Mouse (Mus musculus): ENCODE data around the gene Zfp609.

Zfp609 gene

DNA sequence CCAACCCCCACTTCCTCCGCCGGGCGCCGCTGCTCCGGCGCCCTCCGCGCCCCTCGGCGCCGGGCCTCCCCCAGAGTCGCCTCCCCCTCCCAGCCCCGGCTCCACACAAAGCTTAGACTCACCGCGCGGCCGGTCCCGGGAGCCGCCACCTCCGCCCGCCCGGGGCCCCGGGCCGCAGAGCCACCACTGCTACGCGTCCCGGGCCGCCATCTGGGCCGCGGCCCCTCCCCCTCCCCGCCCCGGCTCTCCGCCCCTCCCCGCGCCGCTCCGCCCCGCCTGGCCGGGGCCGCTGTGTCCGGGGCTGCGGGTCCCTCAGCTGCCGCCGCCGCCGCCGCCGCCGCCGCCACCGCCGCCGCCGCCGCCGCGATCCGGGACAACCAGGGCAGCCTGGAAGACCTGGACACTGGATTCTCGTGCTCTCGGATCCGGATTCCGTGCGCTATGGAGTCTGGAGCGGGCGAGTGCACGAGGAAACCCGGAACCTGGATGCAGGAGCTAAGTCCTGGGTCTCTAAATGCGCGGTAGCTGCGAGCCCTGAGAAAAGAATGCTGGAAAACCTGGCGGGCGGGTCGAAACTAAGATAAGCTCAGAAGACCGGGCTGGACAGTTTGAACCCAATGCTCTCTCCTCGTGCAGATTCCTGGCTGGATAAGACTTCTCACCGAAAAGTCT, at the start of gene Zfp609:
Gene Zfp609 (minus strand): TSS at position 221 of the 672 bp plus-strand sequence.
- peak; percentile 96 for DNase-seq (ENCODE audit: low read depth, low spot score)

DNA sequence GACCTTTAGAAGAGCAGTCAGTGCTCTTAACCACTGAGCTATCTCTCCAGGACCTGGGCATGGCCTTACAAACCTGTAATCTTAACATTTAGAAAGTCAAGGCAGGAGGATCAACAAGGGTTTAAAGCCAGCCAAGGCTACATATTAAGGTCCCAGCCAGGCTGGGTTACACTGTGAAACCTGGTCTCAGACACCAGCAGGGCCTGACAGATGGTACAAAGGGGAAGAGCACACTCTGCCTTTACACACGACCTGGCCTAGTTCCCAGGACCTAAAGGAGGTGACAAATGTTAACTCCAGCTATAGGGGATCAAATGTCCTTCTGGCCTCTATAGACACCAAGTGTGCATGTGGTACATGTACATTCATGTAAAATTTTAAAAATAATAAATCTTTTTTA, 32.3 kb upstream of the Zfp609 start:
- DNase-seq (ENCODE audit: low read depth, low spot score) = no peak

DNA sequence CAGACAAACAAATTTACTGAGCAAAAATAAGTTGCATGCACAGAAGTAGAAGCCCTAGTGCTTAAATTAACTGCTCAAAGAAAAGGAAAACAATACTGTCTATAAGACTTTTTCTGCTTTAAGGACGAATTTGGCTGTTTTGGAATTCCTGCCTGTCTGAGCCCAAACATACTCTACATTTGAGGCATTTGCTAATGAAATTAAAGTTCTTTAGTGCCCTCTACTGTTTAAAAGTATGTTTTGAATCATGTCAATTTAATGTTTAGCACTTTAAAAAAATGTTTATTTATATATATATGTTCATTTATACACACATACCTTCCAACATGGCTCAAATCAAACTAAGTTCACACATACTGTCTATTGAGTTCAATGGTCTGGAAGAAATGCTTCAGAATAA, 22.8 kb upstream of the Zfp609 start:
- DNase-seq (ENCODE audit: low read depth, low spot score) = no peak

DNA sequence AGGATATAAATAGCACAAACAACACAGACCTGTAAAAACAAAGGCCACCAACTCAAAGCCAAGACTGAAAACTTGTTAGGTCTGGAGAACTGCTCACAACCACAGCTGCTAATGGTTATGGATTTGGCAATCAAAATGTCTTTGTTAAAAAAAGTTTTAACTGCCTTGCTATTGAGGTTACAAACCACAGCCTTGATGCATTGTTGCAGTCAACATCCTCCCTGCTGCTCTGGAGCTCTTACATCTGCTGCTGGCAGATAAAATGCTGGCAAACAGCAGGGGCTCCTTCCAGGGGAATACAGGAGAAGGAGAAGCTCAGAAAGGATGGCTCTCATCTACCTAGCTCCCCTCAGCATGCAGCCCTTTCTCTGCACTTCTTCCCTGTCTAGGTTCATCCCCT, 20.8 kb upstream of the Zfp609 start:
- DNase-seq (ENCODE audit: low read depth, low spot score) = no peak

DNA sequence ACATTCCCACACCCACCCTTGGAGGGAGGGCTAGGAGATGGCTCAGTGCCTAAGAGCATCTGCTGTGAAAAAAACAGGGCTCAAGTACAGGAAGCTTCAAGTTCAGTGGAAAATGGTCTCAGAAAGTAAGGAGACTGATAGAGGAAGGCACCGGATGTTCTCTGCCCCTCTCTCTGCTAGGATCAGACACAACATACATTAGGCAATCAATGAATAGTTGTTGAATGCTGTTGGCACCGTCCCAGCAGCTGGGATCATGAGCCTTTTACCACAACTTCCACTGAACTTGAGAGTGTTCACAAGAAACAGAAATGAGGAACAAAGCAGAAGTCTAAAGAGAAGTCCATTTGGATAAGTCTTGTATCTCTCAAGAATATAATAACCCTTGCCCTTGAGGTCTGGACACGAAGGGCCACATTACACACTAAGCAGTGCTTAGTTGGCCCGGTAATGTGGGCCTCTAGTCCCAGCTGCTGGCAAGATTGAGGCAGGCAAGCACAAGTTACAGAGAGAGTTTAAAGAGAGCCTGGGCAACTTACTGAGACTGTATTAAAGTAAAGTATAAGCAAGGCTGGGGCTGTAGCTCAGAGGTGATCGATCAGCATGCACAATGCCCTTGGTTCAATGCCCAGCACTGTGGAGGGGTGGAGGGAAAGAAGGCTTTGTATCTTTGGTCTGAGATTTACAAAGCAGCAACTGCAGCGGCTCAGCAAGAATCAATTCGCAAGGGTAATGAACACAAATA, 17.2 kb upstream of the Zfp609 start:
- no peak for DNase-seq (ENCODE audit: low read depth, low spot score)

DNA sequence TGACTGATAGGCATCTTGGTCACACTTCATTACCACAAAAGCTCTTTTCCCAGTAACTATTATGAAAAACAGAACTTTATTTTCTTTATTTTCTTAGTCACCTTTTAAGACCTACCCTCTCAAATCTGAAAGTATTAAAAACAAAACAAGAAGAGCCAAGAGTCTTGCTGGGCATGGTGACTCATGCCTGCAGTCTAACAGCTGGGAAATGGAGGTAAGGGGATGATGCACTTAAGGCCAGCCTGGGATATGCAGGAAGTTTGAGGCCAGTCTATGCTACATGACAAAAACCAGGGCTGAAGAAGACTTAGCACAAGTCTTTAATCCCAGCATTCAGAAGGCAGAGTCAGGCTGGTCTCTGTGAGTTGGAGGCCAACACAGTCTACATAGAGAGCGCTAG, 12.5 kb upstream of the Zfp609 start:
- no peak for DNase-seq (ENCODE audit: low read depth, low spot score)

DNA sequence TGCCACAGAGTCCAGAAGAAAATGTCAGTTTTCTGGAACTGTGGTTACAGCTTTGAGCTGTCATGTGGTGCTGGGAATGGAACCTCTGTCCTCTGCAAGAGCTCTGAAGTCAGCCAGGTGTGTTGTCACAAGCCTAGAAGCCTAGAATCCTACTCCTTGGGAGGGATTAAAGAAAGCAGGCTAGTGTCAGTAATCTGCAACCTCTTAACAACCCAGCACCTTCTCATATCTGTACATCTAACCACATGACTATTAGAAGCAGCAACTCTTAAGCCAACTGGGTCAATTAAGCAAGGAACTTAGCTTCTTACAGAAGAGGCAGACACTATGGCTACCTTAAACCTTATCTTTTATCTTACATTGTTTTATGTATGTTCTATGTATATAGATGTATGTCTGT, 9.6 kb upstream of the Zfp609 start:
- no peak for DNase-seq (ENCODE audit: low read depth, low spot score)

DNA sequence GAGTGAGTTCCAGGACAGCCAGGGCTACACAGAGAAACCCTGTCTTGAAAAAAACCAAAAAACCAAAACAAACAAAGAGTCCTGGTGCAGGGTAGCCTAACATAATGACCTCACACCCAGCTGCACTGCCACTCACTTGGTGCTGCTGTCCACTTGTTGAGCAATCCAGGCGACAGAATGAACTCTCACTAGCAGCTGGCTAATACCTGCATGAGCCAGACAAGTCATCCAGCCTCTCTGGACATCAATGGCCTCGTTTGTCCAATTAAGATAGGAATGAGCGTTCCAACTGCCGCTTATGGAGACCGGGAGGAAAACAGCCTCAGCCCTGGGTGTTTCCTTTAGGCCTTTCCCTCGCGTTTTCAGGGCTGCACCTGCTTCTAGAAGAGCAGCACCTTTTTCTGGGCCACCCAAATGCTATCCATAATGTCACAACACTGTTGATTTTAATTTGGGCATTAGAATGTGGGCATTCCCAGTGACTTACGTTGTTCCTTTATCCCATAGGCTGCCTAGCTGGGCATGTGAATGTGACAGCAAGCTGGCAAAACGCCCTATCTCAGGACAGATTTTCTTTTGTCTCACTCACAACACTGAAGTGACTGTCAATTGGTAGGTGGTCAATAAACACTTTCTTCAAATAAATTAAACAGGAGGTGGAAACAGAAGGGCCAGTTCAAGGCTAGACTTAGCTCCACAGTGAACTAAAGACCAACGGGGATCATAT, 7.4 kb upstream of the Zfp609 start:
- no peak for DNase-seq (ENCODE audit: low read depth, low spot score)

DNA sequence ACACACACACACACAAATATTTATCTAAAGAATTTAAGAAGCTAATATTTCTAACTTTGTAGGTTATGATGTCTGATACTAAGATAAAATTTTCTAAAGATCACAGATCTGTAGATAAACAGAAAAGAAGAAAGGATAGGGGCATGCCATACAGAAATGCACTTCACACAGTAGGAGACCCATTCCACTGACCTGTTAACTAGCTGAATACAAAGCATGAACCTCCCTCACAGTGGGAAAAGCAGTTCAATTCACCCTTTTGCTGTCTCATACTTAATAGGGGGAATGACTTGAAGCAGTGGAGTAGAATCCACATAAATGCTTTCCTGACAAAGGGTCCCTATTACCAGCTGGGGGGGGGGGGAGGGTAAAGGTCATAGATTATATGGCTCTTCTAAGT, 6.3 kb upstream of the Zfp609 start:
- no peak for DNase-seq (ENCODE audit: low read depth, low spot score)

DNA sequence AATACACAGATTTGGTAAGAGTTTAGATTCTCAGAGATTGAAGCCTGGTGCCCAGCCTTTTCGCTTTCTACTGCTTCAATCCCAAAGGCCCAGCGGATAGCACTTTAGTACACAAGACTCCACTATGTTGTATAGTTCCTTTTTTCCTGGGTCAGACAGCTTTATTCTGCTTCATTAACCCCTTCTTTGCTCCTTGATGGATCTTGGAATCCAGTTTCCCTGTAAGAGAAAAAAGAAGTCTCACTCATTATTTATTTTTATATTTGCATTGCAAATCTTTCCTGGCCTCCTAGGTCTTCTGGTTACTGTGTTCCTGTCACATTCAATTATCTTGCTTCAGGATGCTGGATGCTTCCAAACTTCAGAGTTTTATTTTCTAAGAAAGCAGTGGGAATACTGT, 5.9 kb upstream of the Zfp609 start:
- no peak for DNase-seq (ENCODE audit: low read depth, low spot score)

DNA sequence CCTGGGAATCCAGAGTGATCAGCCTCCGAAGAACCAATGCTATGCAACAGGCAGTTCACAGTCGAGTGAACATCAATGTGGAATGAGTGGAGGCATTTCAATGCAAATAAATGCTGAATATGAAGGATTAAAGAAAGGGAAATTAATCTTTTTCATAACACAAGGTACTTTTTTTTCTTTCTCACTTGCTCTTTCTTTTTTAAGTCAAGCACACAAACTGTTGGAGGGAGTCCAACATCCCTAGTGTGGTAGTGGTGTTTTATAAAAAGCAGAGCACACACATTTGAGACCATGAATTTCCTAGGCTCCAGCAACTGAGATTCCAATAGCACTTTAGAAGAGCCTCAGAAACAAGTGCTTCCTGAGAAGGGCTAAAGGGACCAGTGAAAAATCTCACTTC, 4.7 kb upstream of the Zfp609 start:
- DNase-seq (ENCODE audit: low read depth, low spot score) = no peak

DNA sequence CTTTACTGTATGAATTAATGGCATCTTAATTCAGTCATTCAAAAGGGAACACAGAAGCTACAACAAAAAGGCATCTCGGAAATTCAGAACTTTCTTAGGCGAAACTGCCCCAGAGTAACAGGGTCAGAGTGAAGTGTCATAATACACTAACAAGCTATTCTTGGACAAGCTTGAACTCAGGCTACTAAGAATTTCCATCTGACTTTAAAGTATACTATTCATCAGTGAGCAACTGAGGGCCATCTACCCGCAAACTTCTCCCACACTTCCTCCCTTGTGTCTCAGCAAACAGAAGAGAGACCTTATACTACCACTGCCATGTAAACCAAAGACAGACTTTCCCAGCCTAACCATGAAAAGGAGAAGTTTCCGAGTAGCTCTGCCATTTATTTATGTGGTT, 3.8 kb upstream of the Zfp609 start:
- no peak for DNase-seq (ENCODE audit: low read depth, low spot score)

DNA sequence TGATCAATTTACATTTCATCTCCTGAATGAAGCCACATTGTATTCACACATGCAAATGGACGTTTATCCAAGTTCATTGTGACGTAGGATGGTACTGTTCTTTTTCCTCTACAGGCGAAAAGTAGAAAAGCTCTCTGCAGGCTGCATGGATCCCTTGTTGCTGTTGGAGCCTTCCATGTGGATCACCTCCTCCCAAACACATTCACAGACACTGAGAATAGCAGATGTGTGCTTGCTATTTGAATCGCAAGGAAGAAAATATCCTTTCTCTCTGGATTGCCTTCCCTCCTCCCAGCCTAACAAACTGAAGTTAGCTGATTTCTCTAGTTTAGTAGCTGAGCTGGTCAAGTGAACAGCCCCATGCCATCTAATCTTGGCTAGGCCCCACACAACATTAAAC, 2.9 kb upstream of the Zfp609 start:
- DNase-seq (ENCODE audit: low read depth, low spot score) = no peak

DNA sequence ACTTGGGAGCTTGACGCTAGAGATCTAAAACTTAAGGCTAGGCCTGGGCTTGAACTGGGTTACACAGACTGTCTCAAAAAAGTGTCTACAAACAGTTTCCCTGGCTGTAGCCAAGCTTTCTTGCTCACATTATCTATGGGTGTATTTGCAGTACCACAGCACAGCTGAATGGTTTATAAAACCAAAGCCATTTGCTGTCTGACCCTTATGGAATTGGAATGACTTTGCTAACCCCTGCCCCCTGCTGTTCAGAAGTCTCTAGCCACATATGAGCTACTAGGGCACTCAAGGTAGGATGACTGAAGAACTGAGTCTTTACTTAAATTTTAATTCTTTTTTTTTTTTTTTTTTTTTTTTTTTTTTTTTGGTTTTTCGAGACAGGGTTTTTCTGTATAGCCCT, 2.0 kb upstream of the Zfp609 start:
- peak; percentile 58 for DNase-seq (ENCODE audit: low read depth, low spot score)

DNA sequence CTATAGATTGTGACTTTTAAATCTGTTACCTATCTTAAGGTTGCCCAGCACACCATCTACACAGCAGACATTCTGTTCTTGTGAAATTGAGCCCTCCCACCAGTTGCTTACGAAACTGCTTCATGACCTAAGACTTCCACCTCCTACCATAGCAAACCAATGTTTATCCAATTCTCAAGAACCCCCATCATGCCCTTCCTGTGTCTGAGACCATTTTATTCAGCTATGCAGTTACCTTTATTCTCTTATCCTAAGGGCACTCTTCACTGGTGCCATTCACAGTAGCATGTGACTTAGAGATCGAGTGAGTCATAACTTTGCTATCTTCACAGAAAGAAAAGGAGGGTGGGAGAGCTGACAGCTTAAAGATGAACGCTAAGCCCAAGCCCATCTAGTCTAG, 1.1 kb upstream of the Zfp609 start:
- DNase-seq (ENCODE audit: low read depth, low spot score) = no peak

DNA sequence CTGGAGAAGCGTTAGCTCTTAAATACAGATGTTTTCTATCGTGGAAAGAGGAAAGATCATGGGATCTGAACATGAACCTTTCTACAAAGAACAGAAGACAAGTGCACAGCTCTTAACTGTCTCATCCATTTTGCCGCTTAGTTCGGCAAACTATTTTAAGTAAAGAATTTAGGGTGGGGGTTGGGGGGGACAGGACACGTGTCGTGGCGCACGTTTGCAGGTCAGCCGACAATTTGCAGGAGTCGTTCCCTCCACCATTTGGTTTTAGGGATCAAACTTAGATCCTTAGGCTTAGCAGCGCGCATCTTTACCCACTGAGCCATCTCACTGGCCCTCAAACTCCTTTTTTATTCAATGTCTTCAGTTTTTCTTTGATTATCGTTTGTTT, 646 bp upstream of the Zfp609 start:
- DNase-seq (ENCODE audit: low read depth, low spot score) = no peak

DNA sequence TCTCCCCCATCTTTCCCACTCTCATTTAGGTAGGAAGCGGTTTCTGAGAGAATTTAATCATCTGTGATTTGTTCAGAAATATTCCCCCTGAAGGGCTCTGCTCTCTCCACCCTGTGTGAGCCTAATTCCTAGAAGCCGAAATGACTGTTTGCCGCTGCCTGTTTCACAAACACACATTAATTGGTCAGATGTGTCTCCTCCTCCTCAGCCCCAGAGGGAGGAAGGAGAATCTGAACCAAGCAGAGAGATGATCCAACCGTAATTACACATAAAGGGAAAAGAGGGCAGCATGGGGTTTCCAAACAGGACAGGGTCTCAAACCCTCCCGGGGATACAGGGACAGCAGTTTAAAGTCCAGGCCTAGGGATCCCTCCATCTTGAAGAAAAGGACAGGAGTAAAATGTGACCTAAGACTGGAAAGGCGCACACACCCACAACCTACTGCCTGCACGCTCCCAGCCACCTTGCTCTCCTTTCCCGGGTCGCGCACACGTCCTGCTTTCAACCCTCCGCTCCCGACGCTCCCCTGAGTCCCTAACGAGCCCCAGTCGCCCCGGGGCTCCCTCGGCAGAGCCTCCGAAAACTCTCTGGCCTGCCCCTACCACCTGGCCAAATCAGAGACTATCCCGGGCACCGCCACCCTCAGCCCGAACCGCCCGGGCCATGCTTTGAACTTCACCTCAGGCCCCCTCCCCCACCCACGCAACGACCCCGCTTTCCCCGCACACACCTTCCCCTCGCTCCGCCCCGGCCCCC, 598 bp downstream of the Zfp609 start:
- DNase-seq (ENCODE audit: low read depth, low spot score) = peak; percentile 61

DNA sequence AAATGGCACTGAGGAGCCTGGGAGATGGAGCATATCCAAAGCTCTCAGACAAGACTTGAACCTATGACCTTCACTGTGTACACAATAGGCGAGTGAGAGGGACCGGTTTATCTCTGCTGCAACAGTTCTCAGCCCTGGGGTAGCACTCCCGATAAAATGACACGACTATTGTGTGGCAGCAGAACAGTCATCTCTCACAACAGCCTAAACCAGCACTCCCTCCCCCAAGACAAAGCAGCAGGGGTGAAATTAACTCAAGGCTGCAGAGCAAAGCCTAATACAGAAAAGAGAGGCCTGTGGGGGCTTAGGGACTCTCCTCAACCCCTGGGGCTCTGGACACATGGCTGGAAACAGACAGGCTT, 1.2 kb downstream of the Zfp609 start:
- DNase-seq (ENCODE audit: low read depth, low spot score) = peak; percentile 40

DNA sequence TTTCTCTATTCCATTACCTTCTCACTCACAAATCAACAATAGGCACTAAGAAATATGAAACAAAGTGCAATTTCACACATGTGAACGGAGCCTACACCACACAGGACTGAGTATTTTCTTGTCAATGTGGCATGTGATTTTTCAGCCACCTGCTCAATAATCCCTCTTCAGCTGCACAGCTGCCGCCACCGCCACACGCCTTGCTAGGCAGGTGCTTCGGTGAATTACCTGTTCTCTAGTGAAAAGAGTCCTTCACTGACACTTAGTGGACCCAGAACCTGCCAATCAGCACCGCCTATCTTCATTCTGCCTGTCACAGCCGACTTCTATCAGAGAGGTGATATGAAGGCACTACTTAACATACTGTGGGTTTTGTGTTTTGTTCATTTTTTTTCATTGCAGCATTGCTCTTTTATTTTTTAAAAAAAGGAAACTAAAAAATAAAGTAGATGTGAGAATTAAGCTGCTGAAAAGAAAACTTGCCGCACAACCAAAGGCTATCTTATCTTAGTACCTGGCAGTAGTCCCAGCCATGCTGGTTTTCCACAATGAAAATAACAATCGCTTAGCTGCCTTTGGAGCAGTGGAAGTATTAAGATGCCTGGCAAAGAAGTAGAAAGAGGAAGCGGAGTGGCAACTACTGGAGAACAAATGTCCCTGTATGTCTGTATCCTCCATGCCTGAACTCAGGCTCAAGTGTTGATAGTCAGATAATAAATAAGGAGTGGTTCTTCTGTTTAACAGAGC, 3.5 kb downstream of the Zfp609 start:
- no peak for DNase-seq (ENCODE audit: low read depth, low spot score)

DNA sequence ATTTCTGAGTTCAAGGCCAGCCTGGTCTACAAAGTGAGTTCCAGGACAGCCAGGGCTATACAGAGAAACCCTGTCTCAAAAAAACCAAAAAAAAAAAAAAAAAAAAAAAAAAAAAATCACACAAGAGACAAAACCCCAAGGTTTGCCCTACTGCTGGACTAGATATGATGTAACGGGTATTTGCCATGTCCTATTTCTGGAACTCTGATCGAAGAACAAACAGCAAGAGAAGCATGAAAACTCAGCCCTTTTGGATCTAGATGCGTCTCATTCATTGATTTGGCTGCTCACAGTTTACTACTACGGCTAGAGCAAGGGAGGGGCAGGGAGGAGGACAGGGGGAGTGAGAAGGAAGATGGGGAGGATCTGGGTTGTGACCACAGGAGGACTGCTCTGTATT, 5.4 kb downstream of the Zfp609 start:
- no peak for DNase-seq (ENCODE audit: low read depth, low spot score)

DNA sequence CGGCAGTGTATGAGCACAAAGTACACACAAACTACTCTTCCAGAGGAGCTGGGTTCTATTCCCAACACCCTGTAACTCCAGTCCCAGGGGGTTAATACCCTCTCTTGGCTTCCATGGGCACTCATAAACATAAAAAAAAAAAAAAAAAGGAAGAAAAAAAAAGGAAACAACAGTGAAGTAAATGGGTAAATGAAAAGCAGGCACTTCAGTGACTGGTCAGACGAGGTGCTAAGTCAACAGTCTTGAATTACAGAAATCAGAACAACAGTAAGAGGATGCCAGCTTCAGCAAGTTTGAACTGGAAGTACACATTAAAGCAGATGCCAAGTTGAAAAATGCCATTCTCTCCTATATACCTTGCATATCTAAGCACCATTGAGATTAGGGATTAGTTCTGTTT, 7.1 kb downstream of the Zfp609 start:
- DNase-seq (ENCODE audit: low read depth, low spot score) = no peak

DNA sequence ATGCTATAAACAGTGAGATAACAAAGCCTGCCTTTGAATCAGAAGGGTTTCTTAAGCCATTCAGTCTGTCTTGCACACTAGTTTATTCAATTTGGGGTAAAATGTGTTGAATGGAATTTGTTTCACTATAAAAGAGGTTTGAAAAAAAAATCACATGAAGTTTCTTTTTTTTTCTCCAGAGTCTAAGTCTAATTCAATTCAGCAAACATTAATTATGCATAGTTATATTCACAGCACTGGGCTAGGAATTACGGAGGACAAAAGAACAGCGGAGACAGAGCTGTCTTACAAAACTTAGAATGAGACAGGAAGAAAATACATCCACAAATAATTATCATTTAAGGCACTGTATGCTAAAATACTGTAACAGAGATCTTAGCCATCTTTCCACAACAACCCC, 9.0 kb downstream of the Zfp609 start:
- DNase-seq (ENCODE audit: low read depth, low spot score) = no peak

All from ES-CJ7 (cell line).